Mouse (Mus musculus) heart, embryonic 11.5 days (tissue): ENCODE data around the gene Nxf1. TPM values are rescaled to one million over a fixed set of nuclear protein-coding genes. Genes with fewer than 3 reads are reported as not detected.

Experiments
- ATAC-seq: fragments of 200-750 bp; cut with Nextera tagmentation; replicated peaks from 2 replicates; pipeline ENCODE4 v1.8.0; 2017; ENCODE audit warnings: moderate library complexity; ENCODE audit not compliant: insufficient number of reproducible peaks, low FRiP score, low TSS enrichment
- H3K27ac ChIP-seq: fragments of 300-500 bp; sonication (generic); 2 replicates; pipeline ENCODE4 v1.5.1; 2014; ENCODE audit warnings: mild to moderate bottlenecking, low read depth, low read length
- H3K27me3 ChIP-seq: fragments of 300-500 bp; sonication (generic); 2 replicates; pipeline ENCODE4 v1.6.1; 2014; ENCODE audit warnings: mild to moderate bottlenecking, low read length, mixed read lengths; ENCODE audit not compliant: control insufficient read depth, insufficient read depth
- H3K36me3 ChIP-seq: fragments of 300-500 bp; sonication (generic); 2 replicates; pipeline ENCODE4 v1.6.1; 2014; ENCODE audit warnings: mild to moderate bottlenecking, low read length, moderate library complexity, mixed read lengths; ENCODE audit not compliant: control insufficient read depth, insufficient read depth
- H3K4me1 ChIP-seq: fragments of 300-500 bp; sonication (generic); 2 replicates; pipeline ENCODE4 v1.6.1; 2014; ENCODE audit warnings: low read length; ENCODE audit not compliant: control insufficient read depth, insufficient read depth
- H3K4me2 ChIP-seq: fragments of 300-500 bp; sonication (generic); 2 replicates; pipeline ENCODE4 v1.6.1; 2014; ENCODE audit warnings: mild to moderate bottlenecking, moderate library complexity
- H3K4me3 ChIP-seq: fragments of 300-500 bp; sonication (generic); 2 replicates; pipeline ENCODE4 v1.5.1; 2014; ENCODE audit warnings: low read depth, low read length
- H3K9ac ChIP-seq: fragments of 300-500 bp; sonication (generic); 2 replicates; pipeline ENCODE4 v1.6.1; 2014; ENCODE audit warnings: mild to moderate bottlenecking, low read depth, low read length, moderate library complexity
- H3K9me3 ChIP-seq: fragments of 300-500 bp; sonication (generic); replicated peaks from 2 replicates; pipeline ENCODE4 v1.6.1; 2016; ENCODE audit warnings: low read length; ENCODE audit not compliant: control insufficient read depth
- WGBS: fragments of 180-500 bp; shearing (Covaris S2); extraction: QIAGEN DNeasy Blood & Tissue Kit; methylation state at CpG from one replicate; pipeline ENCODE4 v1.1.7; 2014; ENCODE audit not compliant: insufficient replicate concordance; 5-methylcytosine and 5-hydroxymethylcytosine counted together
- polyA plus RNA-seq: library from polyadenylated mRNA; unstranded; fragments of >200 nt; fragmentation: Nextera tagmentation; extraction: Ambion mirVana; gene quantifications from 2 replicates; pipeline ENCODE4 v1.2.1, GENCODE M21; 2014

Nxf1 gene
- polyA plus RNA-seq, 1 experiment from 2014 or later, result 126 TPM

DNA sequence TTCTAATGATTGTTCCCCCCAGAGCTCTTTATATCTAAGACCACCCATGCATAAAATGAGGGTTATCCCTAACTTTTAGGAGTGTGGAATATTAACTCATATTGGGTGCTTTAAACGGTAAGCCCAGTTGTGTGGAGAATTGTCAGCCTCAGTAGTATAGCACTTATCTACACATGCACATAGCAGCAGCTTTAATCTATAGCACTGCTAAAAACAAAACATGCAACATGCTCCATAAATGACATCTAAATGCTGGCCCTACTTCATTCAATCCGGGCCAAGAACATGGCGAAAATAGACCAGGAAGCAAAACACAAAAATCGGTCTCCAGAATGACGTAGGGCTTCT lies 34.3 kb upstream of the Nxf1 start:
- ATAC-seq, result no peak
- no peaks in the 10 kb centered on the region for H3K9me3 ChIP-seq
- 0% methylated on average over 5 of the region's 5 CpGs for WGBS

DNA sequence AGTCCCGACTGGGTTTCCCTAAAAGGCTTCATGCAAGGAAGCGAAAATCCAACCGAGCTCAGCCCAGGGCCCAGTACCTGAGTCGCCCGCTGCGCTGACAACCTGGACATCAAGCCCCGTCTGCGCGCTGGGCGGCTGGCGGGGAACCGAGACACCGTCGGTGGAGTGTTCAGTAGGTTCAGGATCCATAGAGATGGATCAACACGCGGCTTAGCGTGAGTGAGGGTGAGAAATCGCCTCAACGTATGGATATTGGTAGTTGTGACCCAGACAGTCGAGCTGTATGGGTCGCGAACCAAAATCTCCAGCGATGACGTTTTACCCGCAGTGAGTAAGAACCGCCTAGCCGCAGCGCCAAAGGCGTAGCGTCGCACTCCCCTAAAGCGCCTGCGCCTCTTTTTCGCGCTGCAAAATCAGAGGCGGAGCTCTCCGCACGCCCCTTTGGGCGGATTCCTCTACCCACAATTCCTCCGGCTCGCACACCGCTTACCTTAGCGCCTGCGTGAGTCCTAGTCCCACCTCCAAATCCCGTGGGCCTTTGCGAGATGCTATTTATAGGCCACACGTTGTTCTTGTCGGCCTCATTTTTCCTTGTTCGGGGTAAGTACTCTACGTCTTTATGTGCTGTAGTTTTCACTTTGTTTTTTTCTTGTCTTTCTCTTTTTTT lies 33.8 kb upstream of the Nxf1 start, which contains the start of gene Slc3a2:
Gene Slc3a2 (minus strand): TSS at position 463 of the 667 bp plus-strand sequence.
- Histone ChIP-seq H3K4me3 (peak within 1 kb of the TSS; percentile 80), H3K4me1 (peaks cover 15% of the 10 kb centered on the region), H3K4me2 (peak within 1 kb of the TSS; percentile 92), H3K27ac (peak within 1 kb of the TSS; percentile 96), H3K36me3 (peaks cover 20% of the 10 kb centered on the region), H3K9ac (peak within 1 kb of the TSS; percentile 95), H3K9me3 (no peaks in the 10 kb centered on the region), H3K27me3 (no peaks in the 10 kb centered on the region)
- ATAC-seq, result peak; percentile 93
- WGBS, result under 1% methylated on average over 50 of the region's 50 CpGs

More for the DNA sequence above, 34.3 kb upstream of the Nxf1 start:
- no peaks in the 10 kb centered on the region for H3K27me3 ChIP-seq
- H3K4me1 ChIP-seq, result peaks cover 15% of the 10 kb centered on the region
- peak overlapping the region; percentile 80 for H3K4me3 ChIP-seq
- peak overlapping the region; percentile 95 for H3K9ac ChIP-seq
- peaks cover 20% of the 10 kb centered on the region for H3K36me3 ChIP-seq
- peak overlapping the region; percentile 96 for H3K27ac ChIP-seq
- H3K4me2 ChIP-seq, result peak overlapping the region; percentile 92

DNA sequence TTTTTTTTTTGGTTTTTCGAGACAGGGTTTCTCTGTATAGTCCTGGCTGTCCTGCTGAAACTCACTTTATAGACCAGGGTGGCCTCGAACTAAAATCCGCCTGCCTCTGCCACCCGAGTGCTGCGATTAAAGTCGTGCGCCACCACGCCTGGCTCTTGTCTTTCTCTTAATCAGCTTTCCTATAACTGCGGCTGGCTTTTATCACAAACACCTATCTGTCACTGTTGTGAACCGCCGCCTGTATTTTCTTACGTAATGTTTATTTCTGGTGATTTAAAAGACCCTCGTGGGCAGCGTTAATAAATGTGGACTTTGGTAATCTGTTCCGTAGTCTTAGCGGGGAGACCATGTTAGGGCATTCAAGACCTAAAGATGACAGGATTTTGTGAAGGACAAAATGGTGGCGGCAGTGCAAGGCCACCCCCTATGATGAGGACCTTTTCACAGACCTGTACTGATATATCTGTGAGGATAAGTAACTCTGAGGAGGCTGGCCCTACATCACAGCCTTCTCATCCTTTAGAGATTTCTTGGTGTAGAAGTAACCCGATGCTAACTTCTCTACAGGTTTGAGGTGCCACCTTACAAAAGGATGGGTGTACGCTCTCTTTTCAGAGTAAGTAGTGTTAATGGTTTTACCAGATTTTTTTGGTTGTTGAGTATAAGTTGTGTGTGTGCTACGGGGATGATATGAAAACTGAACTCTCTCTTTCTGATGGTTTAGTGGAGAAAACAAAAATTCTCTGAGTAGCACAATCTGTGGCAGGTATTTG lies 33.1 kb upstream of the Nxf1 start:
- Histone ChIP-seq H3K9me3 (no peaks in the 10 kb centered on the region), H3K27ac (peak overlapping the region; percentile 87), H3K4me3 (peak overlapping the region; percentile 80), H3K27me3 (no peaks in the 10 kb centered on the region), H3K9ac (peak overlapping the region; percentile 95), H3K4me2 (peak overlapping the region; percentile 92), H3K4me1 (peaks cover 15% of the 10 kb centered on the region), H3K36me3 (peaks cover 20% of the 10 kb centered on the region)
- WGBS, result under 1% methylated on average over 20 of the region's 20 CpGs
- ATAC-seq, result no peak

DNA sequence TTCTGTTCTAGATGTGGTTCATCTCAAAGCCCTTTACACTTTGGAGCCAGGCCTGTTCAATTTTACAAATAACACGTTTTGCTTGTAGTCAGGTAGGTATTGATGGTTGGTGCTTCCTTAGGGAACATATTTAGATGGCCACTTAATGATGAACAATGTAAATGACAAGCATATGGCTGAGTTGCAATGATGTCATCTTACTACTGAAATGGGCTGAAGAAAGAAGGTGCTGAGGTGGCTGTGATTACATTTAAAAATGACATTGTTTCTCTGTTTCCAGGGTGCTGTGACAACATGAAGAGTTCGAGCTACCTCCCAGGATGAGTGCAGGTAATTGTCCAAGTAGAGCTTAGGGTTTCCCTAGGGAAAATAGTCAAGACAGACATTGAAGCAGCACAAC lies 32.5 kb upstream of the Nxf1 start:
- Histone ChIP-seq H3K27me3 (no peaks in the 10 kb centered on the region), H3K4me2 (peak overlapping the region; percentile 92), H3K27ac (peak overlapping the region; percentile 87), H3K9me3 (no peaks in the 10 kb centered on the region), H3K4me3 (peak overlapping the region; percentile 80), H3K36me3 (peaks cover 20% of the 10 kb centered on the region), H3K4me1 (peaks cover 15% of the 10 kb centered on the region), H3K9ac (peak overlapping the region; percentile 95)
- no peak for ATAC-seq
- WGBS, result 2% methylated on average over 2 of the region's 2 CpGs

DNA sequence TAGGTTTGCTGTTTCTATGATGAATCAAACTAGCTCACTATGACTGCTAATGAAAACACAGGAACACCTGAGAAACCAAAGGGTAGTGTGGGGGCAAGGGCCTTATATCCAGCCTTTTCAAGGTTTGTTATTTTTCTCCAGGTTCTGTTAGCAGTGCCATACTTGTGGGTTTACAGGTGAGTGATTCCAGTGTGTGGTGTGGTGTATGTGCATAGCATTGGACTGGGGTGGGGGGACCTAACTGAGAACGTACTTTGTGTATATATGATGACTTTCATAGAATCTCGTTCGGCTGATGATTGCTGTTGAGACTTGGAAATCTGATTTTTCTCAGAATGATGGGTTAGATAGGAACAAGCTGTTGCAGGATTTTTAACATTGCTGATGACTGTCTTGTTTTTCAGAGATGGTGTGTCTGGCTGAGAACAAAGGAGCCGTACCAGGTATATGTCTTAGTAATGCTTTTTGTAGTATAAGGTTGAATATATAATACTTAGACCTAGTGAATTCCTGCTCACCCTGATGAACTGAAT lies 31.7 kb upstream of the Nxf1 start:
- Histone ChIP-seq H3K4me1 (peaks cover 15% of the 10 kb centered on the region), H3K4me2 (peak overlapping the region; percentile 92), H3K9ac (peak overlapping the region; percentile 95), H3K9me3 (no peaks in the 10 kb centered on the region), H3K4me3 (peak overlapping the region; percentile 80), H3K27ac (0 out of 2 replicates have a peak overlapping the region, but pooled peaks have one; percentile 46), H3K27me3 (no peaks in the 10 kb centered on the region), H3K36me3 (peaks cover 20% of the 10 kb centered on the region)
- ATAC-seq, result no peak
- 65% methylated on average over 4 of the region's 4 CpGs for WGBS

DNA sequence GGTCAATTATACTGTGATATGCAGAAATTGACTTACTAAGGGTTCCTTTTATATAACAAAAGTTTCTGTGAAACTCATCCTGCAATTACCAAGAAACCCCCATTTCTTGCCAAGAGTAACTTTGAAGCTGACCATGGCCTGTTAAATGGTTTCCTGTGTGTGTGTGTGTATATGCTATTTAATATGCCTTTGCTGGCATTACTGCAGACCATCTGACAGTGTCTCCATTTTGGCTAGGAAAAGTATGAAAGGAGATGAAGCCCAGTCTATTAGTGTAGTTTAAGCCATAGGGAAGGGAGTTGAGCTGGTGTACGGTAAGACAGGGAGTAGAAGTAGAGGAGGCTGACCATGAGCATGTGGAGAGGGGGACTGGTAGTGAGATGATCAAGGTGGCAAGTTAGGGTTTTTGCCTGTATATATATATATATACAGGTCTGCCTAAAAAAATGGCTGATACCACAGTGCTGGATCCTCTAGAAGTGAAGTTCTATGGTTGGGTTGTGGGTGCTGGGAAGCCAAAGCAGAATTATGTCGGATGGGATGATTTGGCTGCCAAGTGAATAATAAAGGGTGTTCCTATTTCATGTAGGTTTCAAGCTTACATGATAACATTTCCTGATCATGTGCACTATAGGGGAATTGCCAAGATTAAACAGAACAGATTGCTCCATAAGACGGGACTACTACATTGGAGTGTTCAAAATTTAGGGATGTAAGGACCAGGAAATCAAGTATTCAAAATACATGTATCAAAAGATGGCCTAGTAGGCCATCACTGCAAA lies 30.1 kb upstream of the Nxf1 start:
- ATAC-seq, result no peak
- H3K4me2 ChIP-seq, result no peak overlapping the region; the same call in 1 of the 2 replicates

DNA sequence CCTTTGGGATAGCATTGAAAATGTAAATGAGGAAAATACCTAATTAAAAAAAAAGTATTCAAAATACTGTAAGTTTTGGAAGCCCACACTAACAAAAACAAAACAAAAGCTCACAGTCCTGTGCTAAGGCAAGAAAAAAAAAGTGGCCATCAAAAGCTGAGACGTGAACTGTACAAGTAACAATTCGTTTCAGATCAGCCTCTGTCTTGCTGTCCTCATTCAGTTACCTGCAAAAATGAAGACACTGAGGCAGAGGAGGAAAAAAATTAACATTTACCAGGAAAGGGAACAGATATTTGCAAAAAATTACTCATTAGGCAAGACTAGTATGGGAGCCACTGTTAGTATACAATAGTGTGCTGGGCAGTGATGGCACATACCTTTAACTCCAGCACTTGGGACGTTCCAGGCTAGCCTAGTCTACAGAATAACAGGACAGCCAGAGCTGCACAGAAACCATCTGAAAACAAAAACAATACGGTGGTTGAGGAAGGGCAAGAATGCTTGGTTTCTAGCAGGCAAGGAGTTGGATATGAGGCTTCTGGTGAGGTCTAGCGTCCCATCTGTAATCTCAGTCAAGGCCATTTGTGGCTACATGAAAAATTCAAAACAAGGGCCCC lies 29.3 kb upstream of the Nxf1 start:
- ATAC-seq, result no peak
- no peak overlapping the region for H3K27ac ChIP-seq
- H3K9me3 ChIP-seq, result no peaks in the 10 kb centered on the region
- WGBS, result 24% methylated on average over 5 of the region's 5 CpGs
- H3K4me1 ChIP-seq, result peaks cover 9% of the 10 kb centered on the region
- H3K36me3 ChIP-seq, result peaks cover 20% of the 10 kb centered on the region
- no peak overlapping the region for H3K4me2 ChIP-seq
- no peak overlapping the region for H3K4me3 ChIP-seq
- H3K27me3 ChIP-seq, result no peaks in the 10 kb centered on the region
- H3K9ac ChIP-seq, result no peak overlapping the region

More for the DNA sequence above, 30.1 kb upstream of the Nxf1 start:
- H3K9ac ChIP-seq, result no peak overlapping the region
- H3K4me3 ChIP-seq, result no peak overlapping the region
- H3K9me3 ChIP-seq, result no peaks in the 10 kb centered on the region
- 28% methylated on average over 3 of the region's 3 CpGs for WGBS
- no peaks in the 10 kb centered on the region for H3K27me3 ChIP-seq
- no peak overlapping the region for H3K27ac ChIP-seq
- peaks cover 14% of the 10 kb centered on the region for H3K4me1 ChIP-seq
- peaks cover 20% of the 10 kb centered on the region for H3K36me3 ChIP-seq
